Mouse (Mus musculus): ENCODE measurements around the gene Slco3a1.

DNA sequence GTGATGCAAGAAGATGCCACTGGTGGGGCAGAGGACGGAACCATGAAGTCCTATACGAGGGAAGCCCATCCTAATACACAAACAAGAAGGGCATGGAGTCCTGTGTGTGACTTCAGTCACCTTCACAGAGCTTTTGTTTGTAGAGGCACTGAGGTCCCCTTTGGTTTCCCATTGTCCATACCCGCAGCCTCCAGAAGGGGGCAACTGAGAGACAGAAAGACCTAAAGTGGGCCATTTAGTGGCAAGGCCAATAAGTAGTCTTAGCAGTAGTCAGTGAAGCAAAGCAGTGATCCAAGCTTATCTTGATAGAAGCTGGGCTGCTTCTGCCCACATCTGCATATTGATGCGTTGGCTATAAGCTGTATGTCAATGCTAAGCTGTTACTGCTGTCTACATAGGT, 184.9 kb downstream of the Slco3a1 start:
- TF ChIP-seq CTCF (IDR thresholded peaks at IDR 0.05) (peak; percentile 69), EP300 (IDR thresholded peaks at IDR 0.05) (no peak)

Data from lung, postnatal 0 days (tissue).